Mouse (Mus musculus): Measurements from ENCODE around the gene Man2a2. TPM values are rescaled to one million over a fixed set of nuclear protein-coding genes. Genes with fewer than 3 reads are reported as not detected.
"Not testable (repeated sequence)": the region's sequence is repeated elsewhere in the genome, so short reads cannot be mapped to it uniquely, and the experiment has no call there.

The Man2a2 gene
- total RNA-seq, 2 experiments from 2014 or later: 152 to 157 TPM

- no peak overlapping the region for H3K4me3 ChIP-seq
- intact Hi-C loops (cut with DNase I): loop anchor here (5.0 kb wide), 1 partner anchor 139 kb away; the partner anchor contains the start of gene Blm
- peak; percentile 41 to 66 for DNase-seq (ENCODE audit: extremely low spot score in 1 of 2, low spot score in 2 of 2)
- TF ChIP-seq CTCF (IDR thresholded peaks at IDR 0.05): no peak
- H3K27ac ChIP-seq: peak overlapping the region; percentile 74
These were observed 26.8 kb upstream of the Man2a2 start for GRCm38 (mm10) chr7:80397986-80398385.

GRCm38 (mm10) chr7:80396427-80396826 is 25.3 kb upstream of the Man2a2 start:
- peak; percentile 37 for TF ChIP-seq CTCF (IDR thresholded peaks at IDR 0.05)
- intact Hi-C loops (cut with DNase I): loop anchor here (5.0 kb wide), 1 partner anchor 141 kb away; the partner anchor contains the start of gene Blm
- H3K27ac ChIP-seq; H3K4me3 ChIP-seq; DNase-seq (ENCODE audit: extremely low spot score in 1 of 2, low spot score in 2 of 2): not testable (repeated sequence)

GRCm38 (mm10) chr7:80394600-80394999 is 23.4 kb upstream of the Man2a2 start:
- no peak for TF ChIP-seq CTCF (IDR thresholded peaks at IDR 0.05)
- Histone ChIP-seq H3K4me3 (no peak overlapping the region), H3K27ac (no peak overlapping the region)
- DNase-seq (ENCODE audit: extremely low spot score in 1 of 2, low spot score in 2 of 2): no peak
- intact Hi-C loops (cut with DNase I): no loop called here

- DNase-seq (ENCODE audit: extremely low spot score in 1 of 2, low spot score in 2 of 2): no peak
- Histone ChIP-seq H3K4me3 (no peak overlapping the region), H3K27ac (no peak overlapping the region)
- intact Hi-C loops (cut with DNase I): no loop called here
- no peak for TF ChIP-seq CTCF (IDR thresholded peaks at IDR 0.05)
These were observed 20.9 kb upstream of the Man2a2 start for GRCm38 (mm10) chr7:80392119-80392518.

- no peak for DNase-seq (ENCODE audit: extremely low spot score in 1 of 2, low spot score in 2 of 2)
- Histone ChIP-seq H3K27ac (peak within 1 kb of the TSS; percentile 67; the same call in 1 of the 2 replicates), H3K4me3 (peak within 1 kb of the TSS; percentile 36)
- intact Hi-C loops (cut with DNase I): loop anchor here (5.0 to 10.0 kb wide), 2 partner anchors 334 to 457 kb away; no protein-coding TSS in a partner anchor
- TF ChIP-seq CTCF (IDR thresholded peaks at IDR 0.05): no peak
These were observed 16.7 kb upstream of the Man2a2 start, which contains the start of gene Fes for GRCm38 (mm10) chr7:80387633-80388543. Gene Fes (minus strand): TSS chr7:80387946.

GRCm38 (mm10) chr7:80387033-80387632 is 16.0 kb upstream of the Man2a2 start:
- TF ChIP-seq CTCF (IDR thresholded peaks at IDR 0.05): no peak
- Histone ChIP-seq H3K4me3 (peak overlapping the region; percentile 36), H3K27ac (peak overlapping the region; percentile 67; the same call in 1 of the 2 replicates)
- DNase-seq (ENCODE audit: extremely low spot score in 1 of 2, low spot score in 2 of 2): no peak
- intact Hi-C loops (cut with DNase I): loop anchor here (5.0 to 10.0 kb wide), 2 partner anchors 335 to 458 kb away; no protein-coding TSS in a partner anchor

GRCm38 (mm10) chr7:80386235-80386930 is 15.2 kb upstream of the Man2a2 start:
- peak; percentile 85 to 92 for DNase-seq (ENCODE audit: extremely low spot score in 1 of 2, low spot score in 2 of 2)
- Histone ChIP-seq H3K4me3 (peak overlapping the region; percentile 36; the same call in 1 of the 2 replicates), H3K27ac (no peak overlapping the region)
- intact Hi-C loops (cut with DNase I): loop anchor here (1.0 to 10.0 kb wide), 4 partner anchors 194 to 458 kb away; no protein-coding TSS in a partner anchor
- TF ChIP-seq CTCF (IDR thresholded peaks at IDR 0.05): peak; percentile 98

- TF ChIP-seq CTCF (IDR thresholded peaks at IDR 0.05): no peak
- no peak overlapping the region for H3K4me3 ChIP-seq
- H3K27ac ChIP-seq: no peak overlapping the region
- DNase-seq (ENCODE audit: extremely low spot score in 1 of 2, low spot score in 2 of 2): no peak
- intact Hi-C loops (cut with DNase I): loop anchor here (10.0 kb wide), 1 partner anchor 462 kb away; no protein-coding TSS in a partner anchor
These were observed 11.7 kb upstream of the Man2a2 start for GRCm38 (mm10) chr7:80382919-80383318.

- intact Hi-C loops (cut with DNase I): loop anchor here (10.0 kb wide), 1 partner anchor 235 kb away; no protein-coding TSS in a partner anchor
These were observed 8.4 kb upstream of the Man2a2 start for GRCm38 (mm10) chr7:80379531-80379930.

GRCm38 (mm10) chr7:80377471-80377870 is 6.3 kb upstream of the Man2a2 start:
- H3K27ac ChIP-seq: no peak overlapping the region
- no peak overlapping the region for H3K4me3 ChIP-seq
- peak; percentile 50 to 67 for DNase-seq (ENCODE audit: extremely low spot score in 1 of 2, low spot score in 2 of 2)
- intact Hi-C loops (cut with DNase I): loop anchor here (10.0 kb wide), 1 partner anchor 233 kb away; no protein-coding TSS in a partner anchor
- TF ChIP-seq CTCF (IDR thresholded peaks at IDR 0.05): peak; percentile 92

More at GRCm38 (mm10) chr7:80379531-80379930, 8.4 kb upstream of the Man2a2 start:
- peak; percentile 48 for TF ChIP-seq CTCF (IDR thresholded peaks at IDR 0.05)
- Histone ChIP-seq H3K4me3 (no peak overlapping the region), H3K27ac (no peak overlapping the region)
- DNase-seq (ENCODE audit: extremely low spot score in 1 of 2, low spot score in 2 of 2): no peak

- no peak for TF ChIP-seq CTCF (IDR thresholded peaks at IDR 0.05)
- H3K4me3 ChIP-seq: no peak overlapping the region
- no peak for DNase-seq (ENCODE audit: extremely low spot score in 1 of 2, low spot score in 2 of 2)
- no peak overlapping the region for H3K27ac ChIP-seq
- intact Hi-C loops (cut with DNase I): loop anchor here (10.0 kb wide), 1 partner anchor 231 kb away; no protein-coding TSS in a partner anchor
These were observed 5.0 kb upstream of the Man2a2 start for GRCm38 (mm10) chr7:80376192-80376591.
